Mouse (Mus musculus): ENCODE data around the gene Tcf25. TPM values are rescaled to one million over a fixed set of nuclear protein-coding genes. Genes with fewer than 3 reads are reported as not detected.

Gene Tcf25
- 100 to 1,000 TPM; 195 to 202 TPM for total RNA-seq (2023)

DNA sequence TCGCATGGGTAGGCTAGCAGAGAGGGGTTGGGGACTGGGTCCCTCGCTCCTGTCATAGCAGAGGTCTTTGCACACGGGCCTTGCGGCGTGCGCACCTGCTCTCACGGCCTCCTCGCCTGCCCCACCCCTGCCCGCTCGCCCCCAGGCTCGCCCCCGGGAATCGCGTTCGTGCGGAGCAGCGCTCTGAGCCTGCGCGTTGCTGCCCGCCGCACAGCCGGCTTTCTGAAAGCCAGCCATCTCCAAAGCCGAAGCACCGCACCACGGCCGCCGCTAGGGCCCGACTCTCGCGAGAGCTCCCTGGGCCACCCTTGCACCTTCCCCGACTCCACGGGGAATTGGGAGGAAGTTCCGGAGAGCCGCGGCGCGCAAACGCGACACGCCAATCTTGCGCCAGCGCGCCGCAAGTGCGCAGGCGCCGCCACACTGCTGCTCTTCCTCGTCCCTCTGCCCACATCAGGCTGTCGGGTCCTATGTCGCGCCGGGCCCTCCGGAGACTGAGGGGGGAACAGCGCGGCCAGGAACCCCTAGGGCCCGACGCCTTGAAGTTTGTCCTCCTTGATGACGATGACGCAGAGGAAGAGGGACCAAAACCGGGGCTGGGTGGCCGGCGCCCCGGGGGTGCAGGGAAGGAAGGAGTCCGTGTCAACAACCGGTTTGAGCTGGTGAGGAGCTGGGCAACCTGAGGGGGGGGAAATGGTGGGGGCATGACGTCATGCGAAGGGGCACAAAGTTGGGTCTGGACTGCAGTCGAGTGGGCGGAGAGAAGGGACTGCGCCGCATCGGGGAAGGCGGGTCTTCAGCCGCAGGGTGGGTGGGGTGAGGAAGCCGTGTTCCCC lies at the start of gene Tcf25:
Gene Tcf25, plus strand, starts transcription at position 351 of the 836 bp plus-strand sequence.

DNA sequence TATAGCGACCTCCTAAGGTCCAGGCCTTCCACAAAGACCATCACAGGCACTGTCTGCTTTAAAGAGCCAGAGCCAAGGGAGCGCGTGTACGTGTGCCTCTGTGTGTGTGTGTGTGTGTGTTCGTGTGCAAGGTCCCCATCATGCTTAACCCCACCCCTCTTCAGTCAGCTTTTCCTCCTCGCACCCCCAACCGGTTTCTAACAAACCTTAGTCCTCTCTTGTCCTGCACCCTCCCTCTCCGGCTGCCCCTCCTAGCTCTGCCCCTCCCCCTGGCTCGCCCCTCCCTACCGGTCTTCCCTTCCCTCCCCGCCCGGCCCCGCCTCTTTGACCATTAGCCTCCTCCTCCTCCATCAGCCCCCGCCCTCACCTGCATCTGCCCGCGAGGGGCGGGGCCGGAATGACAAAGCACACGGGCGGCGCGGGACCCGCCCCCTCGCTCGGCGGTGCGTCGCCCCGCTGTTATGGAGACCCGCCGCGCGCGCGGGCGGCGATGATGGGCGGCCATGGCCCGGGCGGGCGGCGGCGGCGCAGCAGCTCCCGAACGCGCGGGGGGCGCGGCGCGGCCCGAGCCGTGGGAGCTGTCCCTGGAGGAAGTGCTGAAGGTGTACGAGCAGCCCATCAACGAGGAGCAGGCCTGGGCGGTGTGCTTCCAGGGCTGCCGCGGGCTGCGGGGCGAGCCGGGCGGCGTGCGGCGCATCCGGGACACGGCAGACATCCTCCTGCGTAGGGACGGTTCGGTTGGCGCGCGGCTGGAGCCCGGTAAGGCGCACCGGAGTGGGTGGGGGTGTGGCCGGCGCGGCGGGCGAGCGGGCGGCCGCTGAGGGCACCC lies 41.1 kb upstream of the Tcf25 start, which contains the start of gene Spire2:
Gene Spire2, plus strand, starts transcription at position 452 of the 829 bp plus-strand sequence.

GRCm38 (mm10) chr8:123406786-123407185 lies 33.2 kb downstream of the Tcf25 start, which contains the start of gene Mc1r:
TSS of gene Mc1r (plus strand) at chr8:123407107.

DNA sequence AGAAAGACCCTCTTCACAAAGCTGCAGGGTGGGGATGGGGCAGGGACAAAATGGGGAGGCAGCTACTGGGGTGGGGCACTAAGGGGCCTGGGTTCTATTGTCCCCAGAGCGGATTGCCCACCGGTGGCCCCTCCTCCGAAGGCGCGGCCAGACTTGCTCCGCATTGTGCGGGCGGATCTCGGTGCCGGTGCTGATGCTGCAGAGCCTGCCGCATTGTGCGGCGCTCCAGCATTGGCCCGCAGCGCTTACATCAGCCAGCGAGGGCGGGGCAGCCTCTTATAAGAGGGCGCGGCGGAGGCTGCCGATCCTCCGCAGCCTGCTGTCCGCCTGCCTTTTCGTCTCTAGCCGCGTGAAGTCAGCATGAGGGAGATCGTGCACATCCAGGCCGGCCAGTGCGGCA lies 37.7 kb downstream of the Tcf25 start, which contains the start of gene Tubb3:
Gene Tubb3, plus strand, starts transcription at position 179 of the 400 bp plus-strand sequence.

GRCm38 (mm10) chr8:123423441-123423840 lies 49.9 kb downstream of the Tcf25 start, which contains the start of gene Def8:
TSS of gene Def8 (plus strand) at chr8:123423527.

Other genes starting within 250 kb of the Tcf25 start
- not detected for gene Sult5a1, start 215.4 kb upstream of the Tcf25 start, total RNA-seq (2023)
- not detected for gene Dpep1, start 187.5 kb upstream of the Tcf25 start, total RNA-seq (2023)
- gene Chmp1a, start 161.0 kb upstream of the Tcf25 start, total RNA-seq (2023), result 10 to 100 TPM; 66.2 to 94.1 TPM
- not detected for gene Spata33, start 160.9 kb upstream of the Tcf25 start, total RNA-seq (2023)
- 10 to 100 TPM; 56.3 to 72.4 TPM for gene Cdk10, start 148.9 kb upstream of the Tcf25 start, total RNA-seq (2023)
- gene Spata2l, start 137.5 kb upstream of the Tcf25 start, total RNA-seq (2023), result 10 to 100 TPM; 10.6 to 14.3 TPM
- gene Zfp276, start 119.6 kb upstream of the Tcf25 start, total RNA-seq (2023), result 10 to 100 TPM; 35.2 to 40.2 TPM
- gene Vps9d1, start 119.4 kb upstream of the Tcf25 start, total RNA-seq (2023), result 10 to 100 TPM; 31.2 to 33.0 TPM
- 1 to 10 TPM; 9.8 TPM for gene Fanca, start 55.2 kb upstream of the Tcf25 start, total RNA-seq (2023)
- not detected for gene Spire2, start 41.0 kb upstream of the Tcf25 start, total RNA-seq (2023)
- gene Mc1r, start 33.4 kb downstream of the Tcf25 start, total RNA-seq (2023), result under 1 TPM; 0.58 to 0.86 TPM
- gene Tubb3, start 37.7 kb downstream of the Tcf25 start, total RNA-seq (2023), result 1 to 10 TPM; 1.2 to 1.5 TPM
- 10 to 100 TPM; 13.8 to 20.9 TPM for gene Def8, start 49.8 kb downstream of the Tcf25 start, total RNA-seq (2023)
- 10 to 100 TPM; 45.9 to 49.9 TPM for gene Afg3l1, start 104.2 kb downstream of the Tcf25 start, total RNA-seq (2023)
- gene Dbndd1, start 141.7 kb downstream of the Tcf25 start, total RNA-seq (2023), result not detected
- gene Gas8, start 145.1 kb downstream of the Tcf25 start, total RNA-seq (2023), result 1 to 10 TPM; 2.3 to 4.5 TPM